Mouse (Mus musculus) CH12F3 (cell line): ENCODE data around the gene Rpl18a.
"Not testable (repeated sequence)": the region's sequence is repeated elsewhere in the genome, so short reads cannot be mapped to it uniquely, and the experiment has no call there.

Source experiments
- in situ Hi-C: fragments of 300-500 bp; cut with MboI; formaldehyde crosslinking; loops from 2 replicates; pipeline ENCODE4 v1.14.3; 2020; ENCODE audit warnings: low sequenced_read_pairs

Gene Rpl18a

DNA sequence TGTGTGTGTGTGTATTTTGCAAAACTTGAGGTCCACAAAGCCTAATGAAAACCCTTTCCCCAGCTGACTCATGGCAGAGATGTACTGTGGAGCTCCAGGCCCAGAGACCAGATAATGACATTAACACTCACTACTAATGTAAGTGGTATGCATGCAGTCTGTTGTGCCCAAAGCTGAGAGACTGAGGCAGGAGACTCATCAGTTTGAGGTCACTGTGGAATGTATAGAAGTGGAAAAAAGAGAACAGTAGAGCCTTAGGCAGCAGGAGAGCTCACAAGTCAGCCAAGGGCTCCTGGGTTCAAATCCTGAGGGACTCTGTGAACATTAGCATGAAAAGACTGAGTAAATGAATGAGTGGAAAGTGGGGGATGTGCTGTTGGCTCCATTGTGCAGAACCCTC lies 6.4 kb upstream of the Rpl18a start:
- in situ Hi-C loops = no loop called here

DNA sequence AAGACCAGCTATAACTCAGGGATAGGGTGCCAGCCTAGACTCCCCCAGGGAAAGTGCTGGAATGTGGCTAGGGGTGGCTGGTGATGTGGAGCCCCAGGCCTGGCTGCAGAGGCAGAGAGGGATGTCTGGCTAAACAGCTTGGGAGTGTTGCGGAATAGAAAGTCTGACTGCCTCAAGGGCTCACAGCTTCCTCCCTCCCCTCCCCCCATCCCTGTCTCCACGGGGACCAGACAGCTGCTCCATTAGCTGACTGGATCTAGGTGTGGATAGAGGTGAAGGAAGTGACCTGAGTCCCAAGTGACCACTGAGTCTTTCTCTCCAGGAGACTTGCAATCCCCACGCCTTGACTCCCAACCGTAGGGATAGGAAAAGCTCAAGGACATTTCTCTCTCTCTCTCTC lies 5.9 kb upstream of the Rpl18a start:
- in situ Hi-C loops = no loop called here

DNA sequence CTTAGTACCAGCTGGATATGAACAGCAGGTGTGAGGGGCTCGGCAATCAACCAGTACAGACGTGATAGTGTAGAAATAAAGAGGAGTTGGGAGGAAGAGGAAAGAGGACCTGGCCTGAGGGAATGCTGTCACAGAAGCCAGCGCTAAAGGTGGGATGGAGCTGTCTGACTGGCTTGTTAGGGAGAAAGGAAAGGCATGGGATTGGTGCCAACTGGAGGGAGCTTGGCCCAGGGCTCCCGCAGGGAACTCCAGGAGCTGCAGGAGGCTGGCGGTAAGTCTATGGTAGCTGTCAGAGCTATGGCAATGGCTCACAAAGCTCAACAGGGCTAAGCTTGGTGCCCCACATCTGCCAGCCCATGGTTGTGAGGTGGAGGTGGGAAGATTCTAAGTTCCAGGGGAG lies 5.0 kb upstream of the Rpl18a start:
- in situ Hi-C loops = no loop called here

DNA sequence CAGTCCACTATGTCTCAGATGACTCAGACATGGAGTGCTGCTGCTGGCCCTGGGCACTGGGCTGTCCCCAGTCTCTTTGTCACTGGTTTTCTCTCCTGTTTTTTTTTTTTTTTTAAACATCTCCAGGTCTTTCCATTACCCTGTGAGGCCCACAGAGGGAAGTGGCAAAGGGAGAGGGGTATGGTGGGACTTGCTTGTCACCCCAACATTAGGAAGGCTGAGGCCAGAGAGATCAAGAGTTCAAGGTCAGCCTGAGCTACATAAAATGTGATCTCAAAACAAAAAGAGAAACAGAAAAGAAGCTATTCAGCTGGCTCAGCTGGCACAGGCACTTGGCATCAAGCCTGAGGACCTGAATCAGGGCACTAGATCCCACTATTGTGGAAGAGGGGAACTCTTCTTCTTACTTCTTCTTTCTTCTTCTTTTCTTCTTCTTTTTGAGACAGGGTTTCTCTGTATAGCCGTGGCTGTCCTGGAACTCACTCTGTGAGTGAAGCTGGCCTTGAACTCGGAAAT lies 3.7 kb upstream of the Rpl18a start:
- in situ Hi-C loops = no loop called here

DNA sequence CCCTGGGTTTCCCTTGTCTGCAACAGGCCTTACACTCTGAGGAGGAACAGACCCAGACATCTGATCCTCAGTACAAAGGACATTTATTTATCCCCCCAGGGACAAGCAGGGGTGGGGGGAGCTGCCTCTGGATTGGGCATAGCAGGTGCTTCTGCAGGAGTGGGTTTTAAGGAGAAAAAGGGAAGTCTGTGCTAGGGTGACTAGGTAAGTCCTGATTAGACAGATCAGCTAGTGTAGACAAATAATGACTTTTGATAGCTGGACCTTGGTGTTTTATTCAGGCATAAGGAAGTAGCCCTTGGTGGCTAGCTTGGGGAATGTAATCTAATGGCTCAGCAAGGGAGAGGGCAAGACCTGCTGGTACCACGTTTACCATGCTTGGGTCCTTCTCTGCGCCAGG lies 2.0 kb upstream of the Rpl18a start:
- in situ Hi-C loops = no loop called here

DNA sequence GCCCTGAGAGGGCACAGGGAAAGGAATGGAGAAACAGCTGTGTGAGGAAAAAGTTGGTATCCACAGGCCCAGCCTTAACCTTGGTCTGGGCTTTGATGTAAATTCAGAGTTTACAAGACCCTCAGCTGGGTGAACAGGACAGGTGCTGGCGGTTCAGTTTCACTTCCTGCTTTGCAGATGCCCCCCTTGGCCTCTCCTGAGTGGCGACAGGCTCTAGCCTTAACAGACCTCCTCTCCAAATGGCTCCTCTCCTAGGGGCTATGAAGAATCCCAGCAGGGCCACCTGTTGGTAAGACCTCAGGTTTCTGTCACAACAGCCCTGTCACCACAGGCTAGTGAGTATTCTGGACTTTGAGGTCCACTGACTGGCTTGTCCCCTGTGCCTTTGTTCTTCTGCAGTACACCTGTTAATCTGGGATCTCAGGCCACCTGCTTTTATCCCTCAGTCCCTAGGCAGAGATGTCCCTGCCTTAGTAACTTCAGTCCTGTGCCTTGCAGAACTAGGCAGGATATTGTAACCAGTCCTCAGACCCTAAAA lies 1.5 kb upstream of the Rpl18a start:
- in situ Hi-C loops = no loop called here

DNA sequence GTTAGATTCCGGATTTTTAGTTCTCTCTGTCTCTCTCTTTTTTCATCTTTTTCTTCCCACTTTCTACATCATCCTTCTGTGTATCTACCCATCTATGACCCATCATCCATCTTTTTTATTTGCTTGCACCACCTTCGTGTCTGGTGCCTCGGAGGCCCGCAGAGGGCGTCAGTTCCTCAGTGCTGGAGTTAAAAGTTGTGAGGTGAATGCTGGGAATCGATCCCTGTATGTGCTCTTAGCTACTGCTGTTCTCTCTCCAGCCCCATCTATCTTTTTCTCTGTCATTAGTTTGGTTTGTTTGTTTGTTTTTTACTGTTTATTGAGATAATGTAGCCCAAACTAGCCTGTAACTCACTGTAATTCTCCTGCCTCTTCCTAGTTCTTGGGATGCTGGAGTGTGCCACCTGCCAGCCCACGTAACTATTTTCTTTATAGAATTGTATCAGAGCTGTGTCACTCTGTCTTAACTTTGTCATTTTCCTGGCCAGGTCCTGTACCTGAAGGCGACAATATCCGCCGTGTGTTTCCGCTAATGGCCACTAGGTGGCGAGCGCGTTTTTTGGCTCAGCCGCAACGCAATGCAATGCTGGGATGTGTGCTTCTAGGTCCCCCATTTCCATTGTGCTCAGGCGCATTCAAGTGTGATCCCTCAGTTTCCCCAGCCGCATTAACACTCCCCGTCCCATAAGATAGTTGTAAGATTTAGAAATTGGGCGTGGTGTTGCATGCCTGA lies 635 bp upstream of the Rpl18a start:
- in situ Hi-C loops = no loop called here

DNA sequence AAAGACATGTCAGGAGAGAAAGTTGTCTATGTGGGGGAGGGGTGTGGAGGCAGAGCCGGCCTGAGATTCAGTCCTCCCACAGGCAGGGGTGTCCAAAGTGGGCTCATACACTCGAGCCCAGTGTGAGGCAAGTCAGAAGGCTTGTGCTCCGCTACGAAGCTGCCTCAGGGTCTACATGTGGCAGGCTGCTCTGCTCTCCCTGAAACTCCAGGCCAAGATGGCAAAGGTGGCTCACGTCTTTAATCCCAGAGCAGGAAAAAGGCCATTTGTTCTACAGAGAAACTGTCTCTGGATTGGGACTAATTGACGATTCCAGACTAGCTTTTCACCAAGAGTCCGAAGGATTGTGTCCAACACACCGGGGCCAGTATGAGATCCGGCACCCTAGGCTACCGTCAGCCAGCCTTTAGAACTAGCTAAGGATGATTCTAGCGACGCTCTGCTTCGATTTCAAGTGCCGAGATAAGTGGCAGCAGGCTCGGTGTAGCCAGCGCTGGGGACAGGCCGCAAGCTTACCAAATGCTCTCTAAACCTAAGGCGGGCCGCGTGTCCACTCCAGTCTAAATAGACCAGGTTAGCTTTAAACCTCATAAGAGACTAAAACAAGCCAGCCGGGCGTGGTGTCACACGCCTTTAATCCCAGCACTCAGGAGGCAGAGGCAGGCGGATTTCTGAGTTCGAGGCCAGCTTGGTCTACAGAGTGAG lies 744 bp downstream of the Rpl18a start:
- in situ Hi-C loops = no loop called here

DNA sequence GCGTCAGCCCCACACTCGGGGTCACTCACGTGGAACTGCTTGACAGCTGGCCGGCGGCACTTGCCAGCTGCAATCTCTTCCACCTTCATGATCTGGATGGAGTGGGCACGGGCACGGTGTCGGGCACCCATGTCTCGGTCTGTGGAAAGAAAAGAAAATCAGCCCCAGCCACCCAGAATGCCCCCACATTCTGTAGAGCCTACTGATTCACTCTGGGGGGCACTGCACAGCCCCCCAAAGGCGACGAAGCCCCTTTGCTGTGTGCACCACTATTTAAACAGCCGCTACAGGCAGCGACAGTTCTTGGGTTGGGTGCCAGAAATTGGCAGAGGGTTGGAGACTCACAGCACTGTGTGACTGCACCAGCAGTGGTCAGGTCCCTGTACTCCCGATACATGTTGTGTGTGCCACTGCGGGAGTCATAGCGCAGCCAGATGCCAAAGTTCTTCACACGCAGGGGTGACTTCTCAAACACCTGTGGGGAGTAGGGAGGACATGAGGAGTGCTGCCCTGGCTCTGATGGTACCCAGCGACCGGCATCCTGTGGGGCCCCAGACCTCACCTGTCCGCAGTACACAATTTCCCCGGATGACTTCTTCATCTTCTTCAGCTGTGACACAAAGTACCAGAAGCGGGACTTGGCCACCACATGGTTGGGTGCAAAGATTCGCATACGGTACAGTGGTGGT lies 1.5 kb downstream of the Rpl18a start:
- in situ Hi-C loops = not testable (repeated sequence)

DNA sequence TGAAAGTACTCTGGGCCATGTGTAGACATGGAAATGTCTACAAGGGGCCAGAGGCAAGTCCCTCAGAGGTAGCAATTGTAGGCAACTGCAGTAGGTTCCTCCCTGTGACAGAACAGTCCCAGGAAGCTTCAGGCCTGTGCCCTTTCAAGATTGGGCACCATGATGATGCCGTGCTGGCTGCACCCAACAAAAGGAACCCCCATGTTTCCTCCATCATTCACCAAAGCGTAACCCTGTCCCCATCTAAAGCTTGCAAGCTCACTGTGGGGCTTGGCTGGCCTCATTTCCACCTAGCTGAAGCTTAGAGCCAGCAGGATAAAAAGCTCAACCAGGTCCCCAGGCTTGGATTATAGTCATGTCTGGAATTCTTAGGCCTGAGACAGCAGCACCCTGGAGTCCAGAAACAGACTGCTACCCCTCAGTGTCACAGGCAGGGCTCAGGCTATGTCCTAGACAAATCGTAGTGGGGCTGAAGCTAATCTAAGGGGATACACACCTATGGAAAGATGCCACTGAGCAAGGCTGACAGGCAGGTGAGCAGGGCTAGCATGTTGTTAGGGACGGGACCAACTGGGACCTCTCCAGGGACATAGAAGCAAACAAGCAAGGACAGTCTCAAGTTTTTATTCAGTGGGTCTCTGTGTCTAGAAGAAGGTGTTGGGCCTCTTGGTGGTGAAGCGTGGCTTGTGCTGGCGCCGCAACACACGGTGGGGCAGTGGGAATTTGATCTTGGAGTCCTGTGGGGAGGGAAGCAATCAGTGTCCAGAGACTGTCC lies 2.3 kb downstream of the Rpl18a start:
- in situ Hi-C loops = no loop called here

DNA sequence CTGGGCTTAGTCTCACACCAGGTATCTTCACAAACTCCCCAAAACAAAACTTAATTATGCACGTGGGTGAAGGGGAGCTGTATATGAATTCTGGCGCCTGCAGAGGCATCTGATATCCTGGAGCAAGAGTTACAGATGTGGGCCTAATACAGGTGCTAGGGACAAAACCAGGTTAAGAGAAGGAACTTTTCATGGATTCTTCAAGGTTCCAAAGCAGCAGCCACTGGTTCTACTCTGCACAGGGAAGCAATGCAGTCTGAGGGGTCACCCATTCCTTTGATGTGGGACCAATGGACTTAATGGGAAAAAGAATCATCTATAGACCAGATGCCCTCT lies 2.9 kb downstream of the Rpl18a start:
- in situ Hi-C loops = no loop called here

DNA sequence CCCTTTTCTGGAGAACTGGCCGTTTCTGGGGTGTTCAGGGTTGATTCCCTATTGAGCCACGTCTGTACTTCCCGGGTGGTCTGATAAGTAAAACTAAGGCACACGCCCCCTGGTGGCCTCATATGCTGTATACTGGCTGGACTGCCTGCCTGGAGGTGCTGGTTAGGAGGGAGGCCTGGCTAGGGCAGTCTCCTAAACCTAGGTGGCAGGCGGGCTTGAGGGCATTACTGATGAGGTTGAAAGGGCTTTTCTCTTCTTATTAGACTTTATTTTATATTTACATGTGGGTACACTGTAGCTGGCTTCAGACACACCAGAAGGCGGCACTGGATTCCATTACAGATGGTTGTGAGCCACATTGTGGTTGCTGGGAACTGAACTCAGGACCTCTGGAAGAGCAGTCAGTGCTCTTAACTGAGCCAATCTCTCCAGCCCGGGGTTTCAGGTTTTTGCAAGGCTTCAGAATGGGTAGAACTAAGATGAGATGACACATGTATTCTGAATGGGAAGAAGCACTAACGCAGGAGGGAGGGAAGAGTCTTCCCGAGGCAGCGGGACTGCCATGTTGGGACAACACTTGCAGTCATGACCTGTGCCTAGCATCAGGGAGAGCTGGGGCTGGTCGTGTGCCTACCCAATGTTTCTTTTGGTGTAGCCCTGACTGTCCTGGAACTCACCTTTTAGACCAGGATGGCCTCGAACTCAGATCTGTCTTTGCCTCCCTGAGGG lies 3.4 kb downstream of the Rpl18a start:
- in situ Hi-C loops = no loop called here

DNA sequence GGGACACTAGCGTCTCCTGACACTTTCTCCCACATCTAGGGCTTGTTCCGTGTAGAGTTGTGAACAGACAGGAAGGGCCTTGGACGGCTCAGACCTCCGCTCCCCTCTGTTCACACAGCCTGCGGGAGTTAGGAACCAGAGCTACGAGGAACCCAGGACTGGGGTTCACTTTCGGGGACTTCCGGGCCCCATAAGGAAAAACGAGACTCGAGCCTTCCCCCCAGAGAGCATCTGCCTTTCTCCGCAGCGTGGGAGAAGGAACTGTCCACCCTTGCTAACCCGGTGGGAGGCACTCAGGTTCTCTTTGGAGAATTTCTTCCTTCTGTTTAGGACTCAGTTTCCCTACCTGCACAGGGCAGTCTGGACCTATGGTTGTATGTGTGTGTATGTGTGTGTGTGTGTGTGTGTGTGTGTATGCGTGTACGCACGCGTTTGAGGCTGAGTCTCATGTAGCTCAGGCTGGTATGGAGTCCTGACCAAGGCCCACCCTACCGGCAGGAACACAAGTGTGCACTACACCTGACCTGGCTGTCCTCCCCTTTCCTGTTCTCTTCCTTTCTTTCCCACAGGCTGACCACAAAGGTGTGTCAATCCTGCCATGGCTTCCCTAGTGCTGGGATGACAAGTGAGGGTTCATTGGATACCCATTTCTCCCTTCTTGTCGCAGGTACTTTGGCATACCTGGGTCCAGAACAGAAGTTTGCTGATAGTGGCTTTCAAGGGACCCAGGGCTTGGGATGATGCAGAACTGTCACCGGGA lies 4.1 kb downstream of the Rpl18a start:
- in situ Hi-C loops = no loop called here

DNA sequence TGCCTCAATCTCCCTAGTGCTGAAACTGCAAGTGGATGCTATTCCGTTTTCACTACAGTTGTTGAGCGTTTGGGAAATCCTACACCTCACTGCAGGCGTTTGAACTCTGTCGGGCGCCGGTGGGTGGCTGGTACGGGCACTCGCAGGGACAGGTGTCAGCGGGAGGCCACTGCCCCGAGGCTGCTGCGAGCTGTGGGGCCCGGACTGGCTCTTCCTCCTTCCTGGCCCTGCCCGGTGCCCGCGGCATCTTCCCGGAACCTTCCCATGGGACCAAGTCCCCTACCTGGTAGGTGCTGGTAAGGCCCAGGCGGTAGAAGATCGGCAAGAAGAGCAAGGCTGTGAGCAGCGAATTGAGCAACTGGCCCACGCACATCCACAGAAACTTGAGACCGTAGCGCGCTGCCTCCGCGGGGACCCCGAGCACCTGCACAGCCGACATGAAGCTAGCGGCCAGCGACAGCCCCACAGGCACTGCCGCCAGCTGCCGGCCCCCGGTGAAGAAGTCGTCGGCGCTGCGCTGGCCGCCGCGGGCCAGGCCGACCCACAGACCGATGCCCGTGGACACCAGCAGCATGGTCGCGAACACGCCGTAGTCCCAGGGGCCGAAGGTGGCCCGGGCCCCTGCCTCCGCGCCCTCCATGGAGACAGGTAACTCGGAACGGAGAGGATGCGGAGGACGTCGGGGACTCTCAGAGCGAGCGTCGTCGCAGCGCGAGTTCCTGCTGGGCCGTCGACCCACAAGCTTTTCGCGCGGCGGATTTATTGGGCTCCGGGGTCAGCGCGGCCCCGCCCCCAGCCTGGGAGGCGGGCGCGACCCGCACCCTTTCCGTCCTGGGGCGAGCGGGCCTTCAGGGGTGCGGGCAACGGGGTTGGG lies 5.0 kb downstream of the Rpl18a start, which contains the start of gene Slc5a5:
TSS of gene Slc5a5 (minus strand) at position 736 of the 874 bp plus-strand sequence.
- in situ Hi-C loops = no loop called here

DNA sequence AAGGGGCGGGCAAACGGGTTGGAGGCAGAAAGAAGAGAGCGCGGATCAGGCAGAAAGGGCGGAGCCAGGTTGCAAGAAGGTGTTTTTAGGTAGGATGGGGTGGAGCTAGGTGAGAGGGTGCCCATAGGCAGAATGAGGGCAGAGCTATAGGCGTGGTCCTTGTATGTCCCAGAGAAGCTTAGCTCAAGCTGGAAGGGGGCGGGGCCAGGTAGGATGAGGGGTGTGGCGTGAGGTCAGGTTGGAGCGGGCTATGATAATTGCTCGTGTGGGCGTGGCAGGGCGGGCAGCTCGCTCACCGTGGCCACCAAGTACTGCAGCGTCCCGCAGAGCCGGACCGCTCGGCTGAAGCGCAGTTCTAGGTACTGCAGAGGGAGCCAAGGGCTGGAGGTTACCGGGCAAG lies 5.9 kb downstream of the Rpl18a start:
- in situ Hi-C loops = no loop called here

DNA sequence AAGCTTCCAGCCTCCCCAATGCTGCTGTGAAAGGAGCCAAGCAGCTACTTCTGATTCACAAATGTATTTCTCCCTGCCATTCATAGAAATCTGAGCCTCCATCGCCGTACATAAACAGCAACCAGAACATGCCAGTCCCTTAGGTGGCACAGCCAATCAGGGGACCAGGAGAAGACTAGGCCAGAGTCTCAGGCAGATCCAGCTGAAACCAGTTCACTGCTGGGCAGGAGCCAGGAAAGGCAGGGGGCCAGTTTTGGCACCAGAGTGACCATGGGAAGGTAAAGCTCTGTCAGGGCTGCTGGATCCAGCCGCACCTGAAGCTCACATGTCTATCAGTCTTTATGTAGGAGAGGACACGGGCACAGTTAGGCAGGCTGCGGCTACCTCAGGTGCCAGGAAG lies 6.6 kb downstream of the Rpl18a start:
- in situ Hi-C loops = no loop called here

DNA sequence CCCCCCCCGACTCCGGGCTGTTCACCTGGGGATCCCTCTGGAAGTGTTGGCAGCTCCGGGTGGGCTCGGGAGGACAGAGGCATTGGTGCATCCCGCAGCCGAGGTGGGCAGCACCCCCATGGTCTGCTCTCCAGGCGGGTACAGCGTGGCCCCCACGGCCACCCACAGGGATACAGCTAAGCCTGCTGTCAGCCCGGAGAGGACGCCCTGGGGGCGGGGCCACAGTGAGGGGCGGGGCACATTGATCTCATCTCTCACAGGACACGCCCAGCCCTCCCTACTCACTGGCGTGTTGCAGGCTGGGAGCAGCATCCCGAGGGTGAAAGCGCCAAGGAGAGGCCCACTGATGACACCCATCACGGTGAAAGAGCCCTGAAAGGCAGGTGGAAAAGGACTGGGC lies 9.5 kb downstream of the Rpl18a start:
- in situ Hi-C loops = no loop called here

DNA sequence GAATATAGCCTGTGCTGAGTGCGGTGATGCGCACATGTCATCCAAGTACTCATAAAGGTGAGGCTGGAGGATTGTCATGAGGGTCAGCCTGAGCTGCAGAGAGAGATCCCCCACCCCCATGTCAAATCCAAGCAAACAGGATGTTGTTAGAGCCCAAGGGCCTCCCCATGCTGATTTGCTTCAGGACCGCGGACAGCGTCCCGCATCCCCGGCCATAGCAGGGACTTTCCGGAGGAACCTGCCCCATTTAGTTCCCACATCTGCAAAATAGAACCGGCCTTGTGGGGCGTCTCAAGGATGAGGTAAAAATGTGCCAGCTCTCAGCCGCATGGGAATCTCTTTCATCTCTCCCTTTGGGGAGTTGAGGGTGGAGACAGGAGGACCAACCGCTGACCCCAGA lies 11.6 kb downstream of the Rpl18a start:
- in situ Hi-C loops = no loop called here

DNA sequence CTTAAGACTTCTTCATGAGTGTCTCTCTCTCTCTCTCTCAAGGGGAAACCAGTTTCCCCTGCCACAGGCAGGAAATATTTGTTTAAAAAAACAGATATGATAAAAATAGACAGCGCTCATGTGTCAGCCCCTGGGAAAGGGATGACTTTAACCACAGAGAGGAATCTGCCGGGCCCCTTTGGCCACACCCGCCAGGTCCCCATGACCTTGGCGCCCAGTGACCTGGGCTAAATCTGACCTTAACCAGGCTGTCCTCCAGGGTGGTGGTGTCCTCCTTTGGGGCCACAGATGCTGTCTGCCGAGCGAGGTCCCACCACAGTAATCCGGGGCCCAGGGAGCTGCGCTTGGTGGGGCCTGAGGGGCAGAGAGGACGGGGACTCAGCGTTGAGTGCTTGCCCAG lies 12.5 kb downstream of the Rpl18a start:
- in situ Hi-C loops = no loop called here
